Mouse (Mus musculus): ENCODE results near the gene Tbc1d9. TPM values are rescaled to one million over a fixed set of nuclear protein-coding genes. Genes with fewer than 3 reads are reported as not detected.

The Tbc1d9 gene
- 7.0 and 11.4 TPM in 2 replicates for polyA plus RNA-seq (2012; rRNA removed; ENCODE audit: low replicate concordance)

GRCm38 (mm10) chr8:83165235-83165930, at the start of gene Tbc1d9:
Tbc1d9 (plus strand) TSS chr8:83165352.

GRCm38 (mm10) chr8:83165931-83166867, 1.0 kb downstream of the Tbc1d9 start, which contains the start of gene Gm10645:
Gm10645 (minus strand) TSS chr8:83166170.

GRCm38 (mm10) chr8:83290176-83290575, 125.0 kb downstream of the Tbc1d9 start, which contains the start of gene Ucp1:
Ucp1 (plus strand) TSS chr8:83290352.

Other genes starting within 250 kb of the Tbc1d9 start
- 0.32 and 2.3 TPM in 2 replicates for gene Gm10645, start 818 bp downstream of the Tbc1d9 start, polyA plus RNA-seq (2012; rRNA removed; ENCODE audit: low replicate concordance)
- gene Ucp1, start 125.0 kb downstream of the Tbc1d9 start, polyA plus RNA-seq (2012; rRNA removed; ENCODE audit: low replicate concordance), result 110 and 958 TPM in 2 replicates
- gene Elmod2, start 167.1 kb downstream of the Tbc1d9 start, polyA plus RNA-seq (2012; rRNA removed; ENCODE audit: low replicate concordance), result 2.5 and 6.7 TPM in 2 replicates
- not detected in 2 replicates for gene Mgat4d, start 183.1 kb downstream of the Tbc1d9 start, polyA plus RNA-seq (2012; rRNA removed; ENCODE audit: low replicate concordance)
- not detected in 2 replicates for gene Clgn, start 224.5 kb downstream of the Tbc1d9 start, polyA plus RNA-seq (2012; rRNA removed; ENCODE audit: low replicate concordance)